Mouse (Mus musculus) brain, embryonic 14.5 days (tissue): ENCODE data around the gene Scrg1.

ENCODE experiments used
- CTCF ChIP-seq: fragments of 200-500 bp; IDR thresholded peaks from 2 replicates; pipeline ENCODE4 v1.5.1; 2012; ENCODE audit warnings: inconsistent platforms, mild to moderate bottlenecking, moderate library complexity, borderline replicate concordance; ENCODE audit not compliant: insufficient read depth, insufficient read length; ENCODE audit errors: extremely low read depth
- POLR2A ChIP-seq: fragments of 200-500 bp; IDR thresholded peaks from 2 replicates; pipeline ENCODE4 v1.6.1; 2012; ENCODE audit warnings: mild to moderate bottlenecking, inconsistent platforms, borderline replicate concordance; ENCODE audit not compliant: poor library complexity, insufficient read depth, insufficient read length, severe bottlenecking; ENCODE audit errors: extremely low read depth

DNA sequence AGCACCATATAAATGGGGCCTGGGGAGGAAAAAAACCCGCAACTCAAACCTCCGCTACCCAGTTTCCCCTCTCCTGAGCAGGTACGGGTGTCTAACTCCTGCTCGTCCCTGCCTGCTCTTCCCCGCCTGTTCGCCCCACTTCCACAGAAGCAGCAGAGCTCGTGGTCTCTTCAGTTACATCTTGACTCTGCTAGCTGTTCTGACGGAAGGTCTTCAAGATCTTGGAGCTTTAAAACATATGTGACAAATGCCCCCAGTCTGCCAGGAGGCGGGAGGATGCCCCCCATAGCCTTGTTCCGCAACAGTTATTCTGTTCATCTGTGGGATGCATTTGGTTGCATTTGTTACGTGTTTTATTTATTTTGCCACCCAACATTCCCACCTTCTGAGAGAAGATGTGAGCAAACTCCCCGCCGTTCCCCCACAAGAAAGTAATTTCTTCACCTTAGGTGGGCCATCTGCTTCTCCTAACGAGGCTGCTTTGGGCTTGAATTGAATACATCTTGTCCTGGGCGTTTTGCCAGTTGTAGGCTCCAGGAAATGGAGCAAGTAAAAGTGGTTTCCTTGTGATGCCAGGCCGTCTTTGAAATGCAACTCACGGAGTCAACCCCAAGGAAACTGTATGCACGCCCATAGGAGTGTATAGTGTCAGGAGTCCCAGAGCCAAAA, 19.8 kb upstream of the Scrg1 start:
- TF ChIP-seq CTCF, result no peak
- no peak for TF ChIP-seq POLR2A
